Mouse (Mus musculus): ENCODE measurements around the gene Slc9a9.
"Not testable (repeated sequence)": the region's sequence is repeated elsewhere in the genome, so short reads cannot be mapped to it uniquely, and the experiment has no call there.

Slc9a9 gene

GRCm38 (mm10) chr9:94669791-94670577 lies at the start of gene Slc9a9:
TSS of gene Slc9a9 (plus strand) at chr9:94669909.
- DNase-seq (ENCODE audit: low spot score), result peak; percentile 50

- DNase-seq (ENCODE audit: low spot score), result peak; percentile 49
These were observed 49.4 kb upstream of the Slc9a9 start for GRCm38 (mm10) chr9:94620342-94620741.

GRCm38 (mm10) chr9:94620846-94621245 lies 48.9 kb upstream of the Slc9a9 start:
- peak; percentile 25 for DNase-seq (ENCODE audit: low spot score)

- DNase-seq (ENCODE audit: low spot score), result no peak
These were observed 47.8 kb upstream of the Slc9a9 start for GRCm38 (mm10) chr9:94621902-94622301.

GRCm38 (mm10) chr9:94626737-94627136 lies 43.0 kb upstream of the Slc9a9 start:
- DNase-seq (ENCODE audit: low spot score), result no peak

DNA sequence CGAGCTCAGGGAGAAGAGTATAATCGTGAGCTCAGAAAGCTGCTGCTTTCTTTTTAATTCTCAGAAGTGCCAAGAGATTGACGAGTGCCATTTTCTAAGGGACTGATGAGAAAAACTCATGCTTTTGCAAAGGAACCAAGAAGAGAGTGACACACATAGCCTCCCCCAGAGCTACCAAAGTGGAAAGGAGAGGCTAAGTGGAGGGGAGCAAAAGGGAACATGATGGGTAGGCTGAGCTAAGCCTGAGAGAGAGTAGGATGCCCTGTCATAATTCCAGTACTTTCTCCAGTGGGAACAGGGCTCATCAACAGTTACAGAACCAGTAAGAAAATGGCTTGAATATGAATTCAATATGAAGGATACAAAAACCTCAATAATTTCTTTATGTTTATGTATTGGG lies 40.8 kb upstream of the Slc9a9 start:
- no peak for DNase-seq (ENCODE audit: low spot score)

DNA sequence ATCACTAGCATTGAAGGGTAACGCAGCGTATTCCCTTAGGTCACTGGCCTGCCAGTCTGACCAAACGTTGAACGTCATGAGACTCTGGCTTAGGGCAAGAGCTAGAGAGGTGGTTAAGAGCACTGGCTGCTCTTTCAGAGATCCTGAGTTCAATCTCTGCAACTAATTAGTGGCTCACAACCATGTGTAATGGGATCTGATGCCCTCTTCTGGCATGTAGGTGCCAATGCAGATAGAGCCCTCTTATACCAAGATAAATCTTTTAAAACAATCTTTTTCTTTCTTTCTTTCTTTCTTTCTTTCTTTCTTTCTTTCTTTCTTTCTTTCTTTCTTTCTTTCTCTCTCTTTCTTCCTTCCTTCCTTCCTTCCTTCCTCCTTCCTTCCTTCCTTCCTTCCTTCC lies 35.4 kb upstream of the Slc9a9 start:
- not testable (repeated sequence) for DNase-seq (ENCODE audit: low spot score)

DNA sequence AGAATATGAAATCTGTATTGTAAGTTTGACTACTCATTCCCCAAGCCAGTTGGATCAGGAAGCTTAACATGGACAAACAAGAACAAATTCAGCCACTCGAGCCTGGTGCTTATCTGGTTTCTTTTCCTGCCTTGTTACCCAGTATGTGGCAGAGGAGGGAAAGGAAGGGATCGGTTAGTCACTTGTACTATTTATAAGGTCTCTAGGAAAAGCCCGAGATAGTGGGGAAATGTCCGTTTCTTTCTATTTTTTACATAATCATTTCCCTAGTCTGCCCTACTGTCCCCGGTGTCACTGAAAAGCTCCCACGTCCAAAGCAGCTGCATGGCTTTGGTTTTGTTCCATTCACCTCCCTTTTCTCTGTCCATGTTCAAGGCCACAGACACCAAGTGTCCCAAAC lies 24.1 kb upstream of the Slc9a9 start:
- DNase-seq (ENCODE audit: low spot score), result no peak

DNA sequence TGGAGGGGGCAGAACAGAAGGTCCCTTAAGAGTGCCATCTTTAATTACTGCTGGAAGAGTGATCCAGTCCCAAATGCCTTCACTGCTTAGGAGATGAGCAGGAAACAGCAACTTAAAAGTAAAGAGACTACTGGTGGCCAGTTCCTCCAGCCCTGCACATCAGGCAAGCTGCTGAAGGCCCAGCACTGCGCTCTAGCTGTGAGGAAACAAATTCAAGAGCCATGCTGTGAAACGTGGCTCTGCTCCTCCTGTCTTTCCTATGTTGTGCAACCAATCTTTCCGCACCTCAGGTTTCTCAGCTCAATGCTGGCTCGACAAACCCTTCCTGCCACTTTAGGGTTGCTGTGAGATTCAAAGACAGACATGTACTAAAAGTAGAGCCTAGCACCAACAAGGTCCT lies 22.3 kb upstream of the Slc9a9 start:
- DNase-seq (ENCODE audit: low spot score), result no peak

- no peak for DNase-seq (ENCODE audit: low spot score)
These were observed 19.7 kb upstream of the Slc9a9 start for GRCm38 (mm10) chr9:94649991-94650390.

- no peak for DNase-seq (ENCODE audit: low spot score)
These were observed 16.5 kb upstream of the Slc9a9 start for GRCm38 (mm10) chr9:94653198-94653597.

DNA sequence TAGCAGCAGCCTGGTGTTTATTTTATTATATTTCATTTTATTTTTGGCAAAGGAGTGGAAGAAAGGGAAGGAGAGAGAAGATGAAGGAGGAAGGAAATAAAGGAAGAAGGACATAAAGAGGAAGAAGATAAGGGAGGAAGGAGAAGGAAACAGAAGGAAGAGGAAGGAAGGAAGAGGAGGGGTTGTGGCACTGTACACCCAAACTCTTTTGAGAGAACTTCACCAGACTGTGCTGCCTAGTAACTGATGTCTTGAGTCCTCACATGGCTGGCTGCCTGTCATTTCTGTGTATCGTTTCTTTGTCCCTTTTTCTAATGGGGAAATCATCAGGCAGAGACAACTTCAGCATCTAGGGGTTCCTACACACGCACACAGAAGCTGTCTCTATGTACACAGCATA lies 15.9 kb upstream of the Slc9a9 start:
- no peak for DNase-seq (ENCODE audit: low spot score)

DNA sequence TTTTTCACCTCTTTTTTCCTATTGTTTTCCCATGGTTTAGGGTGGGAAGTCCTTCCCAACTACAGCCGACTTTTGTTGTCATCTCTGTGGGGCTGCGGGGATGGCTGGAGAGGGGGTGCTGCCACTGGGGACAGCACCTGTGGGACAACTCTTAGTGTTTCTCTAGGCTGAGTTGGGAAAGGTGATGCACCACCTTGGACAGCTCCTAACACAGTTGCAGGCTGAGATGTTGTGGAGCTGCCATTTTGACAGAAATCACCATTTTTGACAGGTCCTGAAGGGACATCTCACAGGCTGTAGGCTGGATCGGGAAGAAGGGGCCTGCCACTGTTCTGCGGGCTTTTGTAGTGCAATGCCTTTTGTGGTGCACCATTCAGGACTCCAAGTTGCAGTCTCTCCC lies 13.4 kb upstream of the Slc9a9 start:
- no peak for DNase-seq (ENCODE audit: low spot score)

GRCm38 (mm10) chr9:94659401-94660152 lies 10.1 kb upstream of the Slc9a9 start:
- peak; percentile 16 for DNase-seq (ENCODE audit: low spot score)

DNA sequence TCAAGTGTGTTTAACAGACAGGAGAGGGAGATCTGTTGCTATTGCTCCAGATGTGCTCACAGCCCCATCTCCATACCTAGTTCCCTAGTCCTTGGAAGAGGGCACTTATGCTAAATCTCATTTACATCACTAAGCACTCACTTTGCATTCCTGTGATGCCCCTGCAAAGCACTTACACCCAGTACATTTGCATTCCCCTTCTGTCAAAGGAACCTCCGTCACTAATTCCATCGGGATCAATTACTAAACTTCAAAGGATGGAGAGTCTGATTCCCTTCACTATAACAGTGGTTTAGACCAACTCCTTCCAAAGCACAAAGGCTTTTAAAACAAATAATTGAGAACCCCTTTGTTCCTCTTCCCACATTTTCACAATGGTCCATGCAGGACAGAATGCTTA lies 7.9 kb upstream of the Slc9a9 start:
- DNase-seq (ENCODE audit: low spot score), result no peak

GRCm38 (mm10) chr9:94665248-94665647 lies 4.5 kb upstream of the Slc9a9 start:
- no peak for DNase-seq (ENCODE audit: low spot score)

GRCm38 (mm10) chr9:94668589-94668988 lies 1.1 kb upstream of the Slc9a9 start:
- DNase-seq (ENCODE audit: low spot score), result peak; percentile 73

DNA sequence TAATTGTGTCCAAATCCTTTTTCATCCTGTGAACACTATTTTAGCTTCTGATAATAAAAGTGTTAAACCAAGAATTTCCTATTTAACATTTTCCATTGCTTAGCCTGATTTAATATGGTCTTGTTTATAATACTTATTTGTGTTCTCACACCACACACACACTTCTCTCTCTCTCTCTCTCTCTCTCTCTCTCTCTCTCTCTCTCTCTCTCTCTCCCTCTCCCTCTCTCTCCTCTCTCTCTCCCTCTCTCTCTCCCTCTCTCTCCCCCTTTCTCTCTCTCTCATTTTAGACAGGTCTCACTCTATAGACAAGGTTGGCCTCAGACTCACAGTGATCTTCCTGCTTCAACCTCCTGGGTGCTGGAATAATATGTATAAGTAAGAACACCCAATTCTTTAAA lies 995 bp downstream of the Slc9a9 start:
- DNase-seq (ENCODE audit: low spot score), result no peak

DNA sequence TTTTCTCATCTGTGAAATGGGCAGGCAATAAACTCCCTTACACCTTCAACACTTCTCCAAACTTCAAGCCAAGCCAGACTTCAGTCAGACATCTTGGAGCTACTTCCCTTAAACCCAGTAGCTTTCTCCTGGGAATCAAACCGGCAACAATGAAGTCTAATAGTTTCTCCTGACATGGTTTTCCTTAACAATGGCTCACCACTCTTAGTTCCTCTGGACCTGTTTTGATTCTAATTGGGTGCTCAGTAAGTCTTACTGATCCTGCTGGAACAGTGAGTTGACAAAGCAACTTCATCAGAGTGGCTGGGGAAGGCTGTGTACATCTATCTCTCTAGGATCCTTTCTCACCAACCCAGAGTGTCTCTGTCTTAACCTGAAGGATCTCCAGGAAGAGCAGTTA lies 5.0 kb downstream of the Slc9a9 start:
- DNase-seq (ENCODE audit: low spot score), result no peak

DNA sequence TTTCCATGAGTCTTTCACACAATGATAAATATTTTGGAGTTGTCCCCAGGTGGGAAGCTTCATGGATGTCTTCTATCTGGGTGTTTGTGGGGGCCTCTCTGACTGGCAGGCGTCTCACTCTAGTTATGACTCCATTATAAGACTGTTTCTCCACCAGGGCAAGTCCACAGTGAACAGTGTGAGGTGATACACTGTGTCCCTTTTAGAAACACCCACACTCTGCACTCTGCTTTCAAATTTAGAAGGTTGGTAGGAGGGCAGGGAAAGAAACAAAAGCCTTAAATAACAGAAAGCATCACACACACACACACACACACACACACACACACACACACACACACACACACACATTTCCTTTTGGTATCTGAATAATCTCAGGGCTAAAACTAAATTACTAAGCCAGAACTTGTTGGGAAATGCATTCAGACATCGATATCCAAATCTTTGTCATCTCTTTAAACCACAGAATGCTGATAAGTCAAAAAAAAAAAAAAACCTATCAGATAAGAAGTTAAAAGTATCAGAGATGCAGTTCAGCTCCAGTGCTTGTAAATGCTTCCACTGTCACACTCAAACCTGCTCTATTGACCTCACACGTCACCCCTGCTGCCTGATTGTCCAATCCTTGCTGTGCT lies 8.4 kb downstream of the Slc9a9 start:
- no peak for DNase-seq (ENCODE audit: low spot score)

DNA sequence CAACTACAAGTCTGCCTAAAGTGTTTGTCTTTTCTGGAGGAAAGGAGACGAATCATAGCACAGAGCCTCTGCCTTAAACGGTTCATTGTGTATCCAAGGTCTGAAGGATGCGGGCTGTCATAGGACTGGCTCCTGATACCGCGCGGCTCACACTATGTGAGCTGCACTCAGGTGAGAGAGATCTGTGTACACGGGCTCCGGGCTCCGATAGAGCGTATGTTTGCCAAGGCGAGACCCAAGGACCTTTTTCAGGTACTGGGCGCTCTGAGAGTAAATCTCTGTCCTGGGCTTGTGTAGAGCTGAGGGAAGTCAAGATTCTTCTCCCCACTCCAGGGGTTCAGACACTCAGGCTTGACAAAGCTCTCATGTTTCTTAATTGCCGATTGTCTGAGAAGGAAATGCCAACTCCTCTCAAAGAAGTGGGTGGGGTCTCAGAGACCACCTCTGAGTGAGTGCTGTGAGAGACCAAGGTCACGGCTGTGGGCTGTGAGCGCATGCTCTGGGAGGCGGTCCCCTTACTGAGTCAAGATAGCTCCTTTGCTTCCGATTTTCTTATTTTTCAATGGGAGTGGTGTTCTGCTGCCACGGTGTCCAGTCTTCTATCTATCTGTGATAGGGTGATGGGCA lies 10.9 kb downstream of the Slc9a9 start:
- no peak for DNase-seq (ENCODE audit: low spot score)

- DNase-seq (ENCODE audit: low spot score), result no peak
These were observed 11.4 kb downstream of the Slc9a9 start for GRCm38 (mm10) chr9:94681095-94681487.

DNA sequence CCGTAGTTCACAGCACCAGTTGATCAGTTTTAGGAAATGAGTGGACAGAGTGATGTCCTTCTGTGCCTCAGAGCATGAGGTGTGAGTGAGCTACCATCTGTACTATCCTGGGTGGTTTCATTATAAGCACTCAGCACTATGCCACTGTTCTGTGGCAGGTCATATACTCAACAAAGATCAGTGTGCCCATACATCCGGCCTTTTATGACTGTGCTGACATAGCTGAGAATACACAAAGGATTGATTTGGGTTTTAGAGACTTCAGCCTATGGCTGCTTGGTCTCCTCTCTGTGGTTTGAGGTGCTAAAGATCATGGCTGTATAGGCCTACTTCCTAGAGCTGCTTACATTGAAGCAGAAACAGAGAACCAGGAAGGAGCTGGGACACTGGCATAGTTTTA lies 12.6 kb downstream of the Slc9a9 start:
- peak; percentile 28 for DNase-seq (ENCODE audit: low spot score)

Data from T-cell, adult 2 months (primary cell).